Mouse (Mus musculus) lung, embryonic 14.5 days (tissue): Measurements from ENCODE around the gene Rabgap1l. TPM values are rescaled to one million over a fixed set of nuclear protein-coding genes. Genes with fewer than 3 reads are reported as not detected.

ENCODE experiments used
- ATAC-seq: fragments of 200-750 bp; cut with Nextera tagmentation; 2 replicates; pipeline ENCODE4 v1.8.0; 2017; ENCODE audit warnings: mild to moderate bottlenecking, moderate TSS enrichment, moderate library complexity; ENCODE audit not compliant: insufficient read depth
- DNase-seq: peaks from one replicate; pipeline ENCODE4 v3.0.0-alpha.2; 2015
- H3K27ac ChIP-seq: fragments of 300-500 bp; sonication (generic); 2 replicates; pipeline ENCODE4 v1.5.1; 2014; ENCODE audit warnings: low read depth, mild to moderate bottlenecking, moderate library complexity
- H3K27me3 ChIP-seq: fragments of 300-500 bp; sonication (generic); 2 replicates; pipeline ENCODE4 v1.6.1; 2014; ENCODE audit warnings: low read length, control low read depth; ENCODE audit not compliant: insufficient read depth
- H3K36me3 ChIP-seq: fragments of 300-500 bp; sonication (generic); 2 replicates; pipeline ENCODE4 v1.6.1; 2014; ENCODE audit warnings: control low read depth; ENCODE audit not compliant: insufficient read depth
- H3K4me1 ChIP-seq: fragments of 300-500 bp; sonication (generic); 2 replicates; pipeline ENCODE4 v1.6.1; 2014; ENCODE audit warnings: antibody characterized with exemption, control low read depth; ENCODE audit not compliant: insufficient read depth
- H3K4me2 ChIP-seq: fragments of 300-500 bp; sonication (generic); 2 replicates; pipeline ENCODE4 v1.6.1; 2014; ENCODE audit warnings: mild to moderate bottlenecking
- H3K4me3 ChIP-seq: fragments of 300-500 bp; sonication (generic); 2 replicates; pipeline ENCODE4 v1.5.1; 2014; ENCODE audit warnings: low read depth, low read length
- H3K9ac ChIP-seq: fragments of 300-500 bp; sonication (generic); 2 replicates; pipeline ENCODE4 v1.6.1; 2014
- H3K9me3 ChIP-seq: fragments of 300-500 bp; sonication (generic); 2 replicates; pipeline ENCODE4 v1.6.1; 2016; ENCODE audit warnings: low read depth, low read length, control low read depth
- CTCF ChIP-seq: IDR thresholded peaks from 2 replicates; pipeline ENCODE4 v1.5.1; 2016; ENCODE audit warnings: antibody characterized with exemption, low read depth
- WGBS: fragments of 180-500 bp; shearing (Covaris S2); extraction: QIAGEN DNeasy Blood & Tissue Kit; methylation state at CpG from one replicate; pipeline ENCODE4 v1.1.7; 2014; 5-methylcytosine and 5-hydroxymethylcytosine counted together
- polyA plus RNA-seq: library from polyadenylated mRNA; unstranded; fragments of >200 nt; fragmentation: Nextera tagmentation; extraction: Ambion mirVana; gene quantifications from 2 replicates; pipeline ENCODE4 v1.2.1, GENCODE M21; 2014

The Rabgap1l gene
- polyA plus RNA-seq, 1 experiment from 2014 or later, result 19.3 TPM

DNA sequence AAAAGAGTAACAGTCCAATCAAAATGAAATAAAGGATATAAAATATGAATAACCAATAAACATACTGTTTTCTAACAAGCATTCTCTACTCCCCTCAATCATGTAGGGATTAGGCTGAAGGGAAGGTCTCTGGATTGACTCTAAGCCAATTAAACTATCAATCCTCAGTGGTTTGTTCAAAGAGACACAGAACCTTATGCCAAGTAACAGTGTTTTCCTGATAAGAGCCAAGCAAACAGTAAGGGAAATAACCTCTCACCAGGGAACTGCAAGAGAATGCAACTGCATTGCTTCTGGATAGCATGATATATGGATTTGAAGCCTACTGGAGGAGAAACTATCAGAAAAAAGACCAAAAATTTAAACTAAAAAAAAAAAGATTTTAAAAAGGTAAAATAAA is 37.7 kb downstream of the Rabgap1l start:
- DNase-seq, result no peak

GRCm38 (mm10) chr1:160750629-160751028 is 42.4 kb downstream of the Rabgap1l start:
- H3K27ac ChIP-seq, result no peak overlapping the region
- TF ChIP-seq CTCF, result no peak
- no peak overlapping the region for H3K4me3 ChIP-seq
- no peak overlapping the region for H3K4me2 ChIP-seq
- no peak for ATAC-seq
- no peaks in the 10 kb centered on the region for H3K9me3 ChIP-seq
- H3K36me3 ChIP-seq, result no peaks in the 10 kb centered on the region
- no peaks in the 10 kb centered on the region for H3K4me1 ChIP-seq
- no peak for DNase-seq
- H3K27me3 ChIP-seq, result no peaks in the 10 kb centered on the region
- no peak overlapping the region for H3K9ac ChIP-seq
- 57% methylated on average over 2 of the region's 2 CpGs for WGBS

More for the DNA sequence above, 37.7 kb downstream of the Rabgap1l start:
- Histone ChIP-seq H3K4me2 (no peak overlapping the region), H3K27ac (no peak overlapping the region), H3K4me3 (no peak overlapping the region), H3K4me1 (no peaks in the 10 kb centered on the region), H3K9me3 (no peaks in the 10 kb centered on the region), H3K9ac (no peak overlapping the region), H3K27me3 (no peaks in the 10 kb centered on the region), H3K36me3 (no peaks in the 10 kb centered on the region)
- no peak for ATAC-seq
- no peak for TF ChIP-seq CTCF

DNA sequence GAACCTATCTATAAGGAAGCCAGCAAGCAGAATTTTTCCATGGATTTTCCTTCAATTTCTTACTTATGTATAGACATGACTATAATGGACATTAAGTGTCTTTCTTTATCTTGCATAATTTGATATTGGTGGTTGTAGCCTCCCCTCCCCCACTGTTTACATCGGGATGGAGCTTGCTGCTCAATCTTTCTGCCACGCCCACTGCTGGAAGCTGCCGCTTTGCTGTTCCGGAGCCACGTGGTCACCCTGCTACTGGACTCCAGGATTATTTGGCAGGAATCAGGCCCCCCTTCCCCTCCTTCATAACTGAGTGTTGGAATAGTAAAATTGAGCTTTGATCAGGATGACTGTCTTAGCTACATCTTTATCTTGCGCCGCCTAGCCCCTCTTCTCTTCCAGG is 46.2 kb downstream of the Rabgap1l start:
- H3K4me1 ChIP-seq, result no peaks in the 10 kb centered on the region
- DNase-seq (peak; percentile 74), ATAC-seq (peak; percentile 56; the same call in 1 of the 2 replicates)
- no peak overlapping the region for H3K4me3 ChIP-seq
- no peak for TF ChIP-seq CTCF
- H3K27me3 ChIP-seq, result no peaks in the 10 kb centered on the region
- H3K4me2 ChIP-seq, result no peak overlapping the region
- no peaks in the 10 kb centered on the region for H3K9me3 ChIP-seq
- 15% methylated on average over 7 of the region's 7 CpGs for WGBS
- no peak overlapping the region for H3K27ac ChIP-seq
- H3K36me3 ChIP-seq, result no peaks in the 10 kb centered on the region
- H3K9ac ChIP-seq, result no peak overlapping the region

DNA sequence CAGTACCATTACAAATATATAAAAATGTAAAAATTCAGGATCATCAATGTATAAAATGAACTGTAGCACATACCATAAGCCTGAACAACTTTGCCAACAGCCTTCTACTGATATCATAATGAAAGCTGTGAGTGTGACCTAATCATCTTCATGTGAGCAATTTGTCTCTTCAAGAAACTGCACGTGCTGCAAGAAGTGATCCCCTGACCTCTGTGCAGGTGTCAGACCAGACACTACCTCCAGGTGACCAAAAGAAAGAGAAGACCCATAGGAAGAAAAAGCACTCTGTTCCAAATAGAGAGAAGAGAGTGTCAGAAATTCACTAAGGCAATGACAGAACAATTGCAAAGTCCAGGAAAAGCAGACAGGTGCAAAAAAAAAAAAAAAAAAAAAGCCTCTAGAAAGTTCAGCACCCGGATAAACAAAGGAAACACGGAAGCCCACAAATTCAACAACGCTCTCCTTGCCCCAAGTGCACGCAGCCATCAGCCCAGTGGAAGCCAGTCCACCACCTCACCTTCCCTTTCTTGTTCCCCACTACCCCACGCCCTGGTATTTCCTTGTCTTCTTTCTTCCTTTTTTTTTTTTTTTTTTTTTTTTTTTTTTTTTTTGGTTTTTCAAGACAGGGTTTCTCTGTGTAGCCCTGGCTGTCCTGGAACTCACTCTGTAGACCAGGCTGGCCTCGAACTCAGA is 47.6 kb downstream of the Rabgap1l start:
- Histone ChIP-seq H3K36me3 (no peaks in the 10 kb centered on the region), H3K9me3 (no peaks in the 10 kb centered on the region), H3K4me3 (no peak overlapping the region), H3K27me3 (no peaks in the 10 kb centered on the region), H3K9ac (no peak overlapping the region), H3K4me1 (no peaks in the 10 kb centered on the region), H3K4me2 (no peak overlapping the region), H3K27ac (no peak overlapping the region)
- ATAC-seq, result no peak
- DNase-seq, result no peak
- no peak for TF ChIP-seq CTCF
- WGBS, result 70% methylated on average over 7 of the region's 7 CpGs

- Histone ChIP-seq H3K4me3 (no peak overlapping the region), H3K9ac (no peak overlapping the region), H3K4me2 (no peak overlapping the region), H3K4me1 (no peaks in the 10 kb centered on the region), H3K9me3 (no peaks in the 10 kb centered on the region), H3K27ac (no peak overlapping the region), H3K36me3 (no peaks in the 10 kb centered on the region), H3K27me3 (no peaks in the 10 kb centered on the region)
- no peak for TF ChIP-seq CTCF
- DNase-seq (no peak), ATAC-seq (no peak)
- 40% methylated on average over 3 of the region's 3 CpGs for WGBS
Observed at GRCm38 (mm10) chr1:160744009-160744408, 49.0 kb downstream of the Rabgap1l start.

GRCm38 (mm10) chr1:160743229-160743628 is 49.8 kb downstream of the Rabgap1l start:
- DNase-seq (peak; percentile 88), ATAC-seq (no peak)

DNA sequence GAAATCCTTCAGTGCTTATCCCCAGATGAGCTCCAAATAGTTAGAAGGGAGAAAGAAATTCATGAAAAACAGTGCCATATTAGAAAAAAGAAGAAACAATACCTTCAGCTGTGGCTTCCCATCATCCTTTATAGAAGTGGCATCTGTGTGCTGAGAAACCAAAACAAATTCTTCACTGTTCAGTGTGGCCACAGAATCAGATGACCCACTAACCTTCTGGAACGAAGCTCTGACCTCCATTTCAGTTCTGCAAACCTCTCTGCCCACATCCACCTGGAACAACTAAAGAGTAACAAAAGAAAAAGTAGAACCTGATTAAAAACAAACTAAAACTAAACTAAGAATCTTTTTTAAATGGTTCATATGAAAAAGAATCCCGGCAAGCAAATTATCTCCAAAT is 52.4 kb downstream of the Rabgap1l start:
- Histone ChIP-seq H3K4me1 (no peaks in the 10 kb centered on the region), H3K4me3 (no peak overlapping the region), H3K9ac (no peak overlapping the region), H3K27ac (no peak overlapping the region), H3K36me3 (no peaks in the 10 kb centered on the region), H3K9me3 (no peaks in the 10 kb centered on the region), H3K4me2 (no peak overlapping the region), H3K27me3 (no peaks in the 10 kb centered on the region)
- DNase-seq, result no peak
- no peak for ATAC-seq
- TF ChIP-seq CTCF, result no peak
- 44% methylated on average over 2 of the region's 2 CpGs for WGBS

More at GRCm38 (mm10) chr1:160743229-160743628, 49.8 kb downstream of the Rabgap1l start:
- Histone ChIP-seq H3K4me2 (no peak overlapping the region), H3K9me3 (no peaks in the 10 kb centered on the region), H3K27me3 (no peaks in the 10 kb centered on the region), H3K9ac (no peak overlapping the region), H3K27ac (no peak overlapping the region), H3K4me3 (no peak overlapping the region), H3K36me3 (no peaks in the 10 kb centered on the region), H3K4me1 (no peaks in the 10 kb centered on the region)
- WGBS, result 1% methylated on average over 2 of the region's 2 CpGs
- TF ChIP-seq CTCF, result peak; percentile 71
